Mouse (Mus musculus): ENCODE measurements around the gene Exoc4.

DNA sequence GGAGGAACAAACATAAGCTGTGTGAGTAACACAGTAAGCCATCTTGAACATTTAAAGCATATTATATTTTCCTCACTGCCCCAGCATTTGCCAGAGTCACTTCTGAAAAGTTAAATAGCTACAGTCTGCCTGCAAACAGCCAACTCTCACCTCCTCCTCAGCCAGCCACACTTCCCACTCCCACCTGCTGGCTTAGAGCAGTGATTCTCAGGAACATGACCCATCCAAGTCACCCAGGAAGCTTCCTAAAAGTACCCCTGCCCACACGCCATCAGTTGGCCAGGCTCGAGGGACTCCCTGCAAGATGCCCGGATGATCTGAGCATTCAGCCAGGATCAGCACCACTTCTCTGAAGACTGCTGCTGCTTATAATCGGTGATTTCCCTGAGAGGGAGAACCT, 514.4 kb downstream of the Exoc4 start:
- TF ChIP-seq POLR2A (IDR thresholded peaks at IDR 0.05; ENCODE audit: borderline replicate concordance, insufficient read depth, low read length) (no peak), CTCF (IDR thresholded peaks at IDR 0.05; ENCODE audit: borderline replicate concordance, insufficient read depth, low read depth, low read length) (no peak)
